Mouse (Mus musculus): Measurements from ENCODE around the gene Lgals3.

- TF ChIP-seq CTCF (IDR thresholded peaks at IDR 0.05; ENCODE audit: extremely low read depth, insufficient read depth, low read length) = no peak
- TF ChIP-seq POLR2A (IDR thresholded peaks at IDR 0.05; ENCODE audit: extremely low read depth, insufficient read depth, low read length) = no peak
These were observed 10.9 kb upstream of the Lgals3 start for GRCm38 (mm10) chr14:47356622-47357021.

Measured in cortical plate, adult 2 months (tissue).